Mouse (Mus musculus) urinary bladder, postnatal 36 days (tissue): ENCODE data around the gene Rtn4r.

Experiments
- DNase-seq, 2 experiments: peaks; one replicate each; pipeline ENCODE4 v3.0.0; 2022; ENCODE audit warnings: low spot score in 2 of 2, mixed read lengths in 1 of 2

Gene Rtn4r

DNA sequence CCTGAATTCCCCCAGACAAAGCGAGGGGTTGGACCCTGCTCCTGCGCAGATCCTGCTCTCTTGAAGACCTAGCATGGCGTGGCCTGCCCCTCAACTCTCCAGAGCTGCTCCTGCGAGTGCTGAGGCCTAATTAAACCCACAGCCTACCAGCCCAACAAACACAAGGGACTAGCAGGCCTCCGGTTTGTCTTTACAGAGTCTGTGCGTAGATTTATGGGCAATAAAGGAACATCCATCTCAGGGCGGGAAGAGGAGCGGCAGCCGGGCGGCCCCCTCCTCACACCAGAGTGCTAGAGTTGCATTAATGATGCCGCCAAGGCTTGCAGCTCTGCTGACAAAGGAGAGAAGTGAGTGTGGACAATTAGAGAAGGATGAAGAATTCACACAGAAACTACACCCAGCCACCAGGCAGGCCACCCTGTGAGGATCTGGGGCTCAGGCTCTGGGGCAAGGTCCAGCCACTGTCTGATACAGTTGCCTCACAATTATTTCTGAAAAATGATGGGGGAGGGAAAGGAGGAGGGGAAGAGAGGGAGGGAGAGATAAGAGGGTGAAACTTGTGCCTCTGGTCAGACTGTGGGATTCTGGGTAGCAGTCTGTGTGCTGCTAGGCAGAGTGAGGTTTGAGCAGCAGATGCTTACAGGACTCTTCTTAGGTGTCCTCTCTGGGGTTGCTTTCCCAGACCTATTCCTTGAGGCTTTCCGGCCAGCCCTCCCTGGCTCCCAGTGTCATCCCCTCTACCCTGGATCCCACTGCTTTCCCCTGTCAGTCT, 29.3 kb downstream of the Rtn4r start:
- no peak for DNase-seq

GRCm38 (mm10) chr16:18159255-18159654, 31.8 kb downstream of the Rtn4r start:
- no peak for DNase-seq

DNA sequence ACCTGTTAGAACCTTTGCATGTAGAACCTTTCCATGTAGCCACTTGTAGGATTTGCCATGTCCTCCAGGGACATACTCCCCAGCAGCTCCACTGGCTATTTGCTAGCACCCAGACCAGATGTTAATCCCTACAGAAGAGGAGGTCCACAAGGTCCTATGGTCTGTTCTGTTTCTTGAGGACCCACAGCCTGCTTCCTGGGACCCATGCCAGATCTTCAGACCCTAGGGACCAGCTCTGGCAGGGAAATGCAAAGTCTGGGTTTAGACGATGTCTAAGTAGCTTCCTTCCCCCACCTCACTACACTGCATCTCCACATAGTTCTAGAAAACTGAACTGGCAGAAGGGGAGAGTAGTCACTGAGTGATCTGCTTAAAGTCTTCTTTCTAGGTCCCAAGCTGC, 32.3 kb downstream of the Rtn4r start:
- no peak for DNase-seq

DNA sequence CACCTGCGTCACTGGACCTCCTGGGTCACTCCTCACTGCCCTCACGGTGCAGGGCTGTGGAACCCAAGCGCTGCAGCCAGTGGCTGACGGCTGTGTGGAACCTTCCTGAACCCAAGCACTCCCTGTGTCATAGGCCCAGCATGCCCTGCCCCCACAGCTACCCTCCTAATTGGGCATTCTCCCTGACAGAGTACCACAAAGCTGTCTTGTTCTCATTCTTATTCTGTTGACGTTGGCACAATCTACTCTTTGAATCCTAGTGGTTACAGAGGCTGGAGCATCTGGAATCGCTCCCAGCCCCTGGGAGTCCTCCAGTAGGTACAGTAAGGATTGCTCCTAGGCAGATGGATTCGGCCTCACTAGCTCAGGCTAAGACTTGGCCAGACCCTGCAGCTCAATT, 33.1 kb downstream of the Rtn4r start:
- no peak for DNase-seq

DNA sequence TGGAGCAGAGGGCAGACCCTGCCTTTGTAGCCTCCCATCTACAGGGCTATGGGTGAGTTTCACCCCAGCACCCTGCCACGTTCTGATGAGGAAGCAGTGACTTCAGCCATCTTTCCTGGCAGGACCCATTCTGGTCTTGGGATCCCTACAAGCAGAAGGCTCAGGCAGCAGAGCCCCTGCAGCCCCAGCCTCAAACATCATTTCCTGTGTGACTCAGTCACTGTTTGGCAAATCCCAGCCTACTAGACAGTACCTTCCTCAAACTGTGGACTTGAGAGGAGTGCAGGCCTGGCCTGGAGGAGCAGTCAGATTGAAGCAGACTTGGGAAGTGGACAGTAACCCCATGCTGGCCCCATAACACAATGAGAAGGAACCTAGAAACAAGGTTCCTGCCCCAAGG, 33.7 kb downstream of the Rtn4r start:
- no peak for DNase-seq

DNA sequence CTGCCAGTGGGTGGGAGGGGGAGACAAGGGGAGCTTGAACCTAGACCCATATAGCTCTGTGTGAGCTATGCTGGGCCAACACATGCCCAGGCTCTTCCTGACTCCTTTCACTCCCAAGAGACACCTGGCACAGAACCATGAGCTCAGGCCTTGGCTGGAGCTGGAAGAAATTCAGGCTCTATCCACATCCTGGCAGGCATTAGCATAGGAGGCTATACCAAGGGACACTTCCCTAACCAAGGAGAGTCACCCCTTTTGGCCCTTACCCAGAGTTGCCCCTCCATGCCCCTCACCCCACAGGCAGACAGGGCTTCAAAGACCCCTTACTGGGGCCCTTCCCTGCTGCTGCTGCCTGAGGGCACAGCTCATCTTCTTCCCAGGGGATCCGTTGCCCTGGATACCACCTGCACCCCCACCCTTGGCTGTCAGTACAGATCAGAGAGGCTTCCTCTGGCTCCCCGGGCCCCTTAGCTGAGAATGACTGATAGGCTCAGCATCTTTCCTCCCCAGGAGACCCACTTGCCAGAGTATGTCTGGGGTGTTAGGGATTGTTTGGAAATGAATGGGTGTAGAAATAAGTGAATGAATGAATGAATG, 37.3 kb downstream of the Rtn4r start:
- no peak for DNase-seq

GRCm38 (mm10) chr16:18166613-18167190, 39.3 kb downstream of the Rtn4r start:
- DNase-seq, result peak in 1 of 2 experiments; percentile 30

DNA sequence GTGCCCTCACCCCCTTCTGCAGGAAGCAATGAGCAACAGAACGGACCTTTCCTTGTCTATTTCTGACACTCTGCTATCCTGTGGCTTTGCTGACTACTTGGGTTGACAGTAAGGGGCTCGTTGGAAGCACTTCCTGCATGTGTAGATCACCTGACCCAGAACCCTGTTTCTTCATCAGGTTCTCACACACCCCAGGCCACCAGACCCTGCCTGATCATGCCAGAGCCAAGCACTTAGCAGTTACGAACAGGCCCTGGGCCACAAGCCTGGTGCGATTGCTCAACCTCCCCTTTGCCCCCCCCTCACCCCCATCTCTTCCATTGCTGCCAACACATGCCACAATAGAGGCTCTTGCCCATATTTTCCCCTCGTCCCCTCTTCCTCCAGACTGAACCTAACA, 41.7 kb downstream of the Rtn4r start:
- no peak for DNase-seq

- no peak for DNase-seq
Measured at GRCm38 (mm10) chr16:18169776-18170175, 42.3 kb downstream of the Rtn4r start.

DNA sequence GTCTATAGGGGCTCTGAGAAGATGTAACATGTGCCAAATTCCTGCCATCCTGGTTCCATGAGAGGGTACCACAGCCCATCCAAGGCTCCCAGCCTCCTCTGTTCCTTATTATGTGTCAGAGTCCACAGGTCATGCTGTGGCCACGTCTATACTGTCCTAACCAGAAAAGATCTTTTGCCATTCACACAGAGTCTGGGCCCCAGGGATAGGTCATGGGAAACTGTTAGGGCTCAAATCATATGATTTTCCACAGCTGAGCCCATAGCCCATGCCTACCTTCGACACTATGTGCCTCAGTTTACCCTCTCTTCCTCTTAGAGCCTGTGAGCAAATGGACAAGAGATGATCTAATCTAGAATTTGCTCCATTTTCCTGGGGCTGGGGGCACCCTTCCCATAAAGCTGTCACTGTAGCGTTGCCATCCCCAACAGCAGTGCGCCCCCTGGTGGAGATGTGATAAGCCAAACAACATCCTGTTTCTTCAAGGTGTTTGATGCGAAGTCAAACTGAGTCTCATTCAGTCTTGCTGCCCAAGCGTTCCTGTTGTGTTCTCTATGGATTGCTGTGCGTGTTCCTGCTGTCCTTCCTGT, 44.9 kb downstream of the Rtn4r start:
- peak; percentile 59 to 72 for DNase-seq

DNA sequence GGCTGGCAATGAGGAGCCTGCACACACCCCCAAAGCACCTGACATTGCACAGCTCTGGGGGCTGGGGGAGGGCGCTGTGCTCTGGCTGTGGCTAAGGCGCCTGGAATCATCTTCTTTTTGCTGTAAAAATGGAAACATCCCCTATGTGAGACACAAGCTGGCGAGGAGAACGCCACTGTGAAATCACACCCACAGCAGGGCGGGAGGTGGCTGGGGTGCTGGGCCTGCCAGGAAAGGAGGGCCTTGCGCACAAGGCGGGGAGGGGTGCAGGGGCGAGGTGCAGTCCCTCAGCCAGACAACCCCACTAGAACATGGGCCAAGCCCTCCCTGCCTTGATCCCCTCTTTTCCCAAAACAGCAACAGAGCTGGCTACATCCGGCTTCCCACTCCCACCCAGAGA, 45.8 kb downstream of the Rtn4r start:
- no peak for DNase-seq

GRCm38 (mm10) chr16:18173788-18174187, 46.3 kb downstream of the Rtn4r start:
- no peak for DNase-seq

GRCm38 (mm10) chr16:18175817-18176541, 48.5 kb downstream of the Rtn4r start:
- no peak for DNase-seq

- no peak for DNase-seq
Measured at GRCm38 (mm10) chr16:18176758-18177157, 49.3 kb downstream of the Rtn4r start.

DNA sequence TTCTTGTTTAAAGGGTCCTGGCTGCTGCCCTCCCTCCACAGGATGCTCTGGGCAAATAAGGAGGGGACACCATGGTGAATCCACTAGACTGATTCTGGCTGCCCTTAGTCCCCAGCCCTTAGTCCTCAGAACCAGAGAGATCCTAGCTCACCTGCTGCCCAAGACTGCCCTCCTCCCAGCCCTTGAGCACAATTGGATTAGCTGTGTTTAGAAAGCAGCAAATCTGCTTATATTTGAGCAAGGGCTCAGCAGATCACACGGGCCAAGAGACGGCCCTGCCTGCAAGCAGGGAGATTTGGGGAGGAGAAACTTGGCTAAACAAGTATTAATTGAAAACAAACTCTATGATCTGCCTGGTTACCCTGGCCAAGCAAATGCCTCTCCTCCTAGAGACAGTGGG, 52.1 kb downstream of the Rtn4r start:
- no peak for DNase-seq

GRCm38 (mm10) chr16:18181398-18181797, 54.0 kb downstream of the Rtn4r start:
- DNase-seq, result no peak

- DNase-seq, result no peak
Measured at GRCm38 (mm10) chr16:18182766-18183165, 55.3 kb downstream of the Rtn4r start.

DNA sequence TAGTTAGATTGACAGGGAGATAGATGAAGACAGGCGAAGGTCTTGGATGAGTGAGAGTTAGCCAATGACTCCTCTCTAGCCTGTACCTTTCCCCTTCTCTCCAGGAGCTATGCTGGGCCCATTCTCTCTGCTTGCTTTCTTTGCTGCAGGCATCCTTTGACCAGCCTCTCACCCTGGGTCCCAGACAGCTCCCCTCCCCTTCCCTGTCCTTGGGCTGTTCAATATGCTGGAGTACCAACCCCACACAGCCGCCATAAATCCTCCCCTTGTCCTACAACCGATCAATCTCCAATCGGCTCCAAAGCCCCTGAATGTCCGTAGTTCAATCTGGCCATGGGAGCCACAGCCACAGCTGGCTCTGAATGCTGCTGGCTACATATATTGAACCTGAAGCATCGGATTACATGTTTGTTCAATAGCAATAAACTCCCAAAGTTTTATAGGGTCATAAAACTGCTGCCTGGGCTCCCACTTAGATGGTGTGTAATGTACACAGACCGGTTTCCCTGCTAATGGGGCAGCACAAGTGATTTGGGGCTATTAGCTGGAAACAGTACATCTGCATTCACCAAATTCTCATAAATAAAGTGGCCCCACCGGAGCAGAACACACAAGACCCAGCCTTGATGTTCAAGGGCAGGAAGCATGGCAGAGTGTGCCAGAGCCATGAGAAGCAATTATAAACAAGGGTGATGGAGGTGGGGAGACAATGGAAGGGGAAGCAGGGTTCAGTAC, 58.4 kb downstream of the Rtn4r start:
- no peak for DNase-seq

DNA sequence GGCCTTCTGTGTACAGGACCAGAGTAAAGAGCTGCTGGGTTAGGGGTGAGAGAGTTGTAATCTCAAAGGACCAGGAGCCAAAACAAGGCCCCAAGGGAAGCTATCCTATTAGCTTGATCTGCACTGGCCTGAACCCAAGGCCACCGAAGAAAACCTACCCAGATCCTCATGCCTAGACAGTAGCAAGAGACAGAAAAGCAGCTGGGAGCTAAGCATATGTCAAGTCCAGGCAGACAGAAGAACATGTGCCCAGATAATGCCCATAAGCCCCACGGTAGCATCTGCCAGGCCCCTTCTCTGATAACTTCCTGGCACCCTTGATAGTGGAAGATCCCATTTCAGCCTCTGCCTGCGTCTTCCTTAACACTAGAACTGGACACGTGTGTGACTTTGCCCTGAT, 59.4 kb downstream of the Rtn4r start:
- DNase-seq, result no peak

DNA sequence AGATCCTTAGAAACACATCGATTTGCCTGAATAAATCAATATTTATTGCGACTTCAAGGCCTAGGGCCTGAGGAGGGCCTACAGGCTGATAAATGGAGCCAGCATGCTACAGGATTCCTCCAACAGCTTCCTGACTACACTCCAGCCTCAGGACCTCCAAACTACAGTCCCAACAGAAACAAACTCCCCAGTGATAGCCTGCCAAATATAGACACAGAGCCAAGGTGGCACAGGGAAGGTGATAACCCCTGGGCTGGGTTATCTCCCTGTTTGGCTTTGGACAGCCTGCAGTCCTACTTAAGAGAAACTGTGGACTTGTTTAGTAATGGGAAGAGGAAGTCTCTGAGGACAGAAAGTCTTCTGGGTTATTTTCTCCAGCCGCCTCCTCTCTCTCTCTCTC, 59.8 kb downstream of the Rtn4r start:
- no peak for DNase-seq

DNA sequence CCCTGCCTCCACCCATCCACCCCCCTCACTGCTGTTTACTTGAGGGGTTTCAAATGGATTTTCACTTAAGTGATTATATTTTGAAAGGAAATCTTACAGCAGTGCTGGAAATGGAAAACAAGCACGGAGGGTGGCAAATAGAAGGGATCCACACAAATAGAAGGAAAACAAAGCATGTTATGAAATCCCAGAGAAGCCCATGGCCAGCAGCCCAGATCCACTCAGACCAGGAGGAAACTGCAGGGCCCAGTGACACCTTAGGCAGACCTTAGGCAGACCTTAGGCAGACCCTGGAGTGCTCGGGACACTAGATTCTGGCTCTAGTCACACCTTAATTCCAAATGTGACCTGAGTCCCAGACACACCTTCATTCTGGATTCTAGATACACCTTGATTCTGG, 63.6 kb downstream of the Rtn4r start:
- DNase-seq, result no peak
